Mouse (Mus musculus) ES-Bruce4 (cell line): ENCODE measurements around the gene Hadhb.

Experiments used
- CTCF ChIP-seq: IDR thresholded peaks from one replicate; pipeline ENCODE4 v1.8.1; 2011; ENCODE audit warnings: low read depth, low read length
- EP300 ChIP-seq: IDR thresholded peaks from 2 replicates; pipeline ENCODE4 v1.6.1; 2011; ENCODE audit warnings: low read depth, low read length; ENCODE audit not compliant: insufficient read depth
- POLR2A ChIP-seq: IDR thresholded peaks from one replicate; pipeline ENCODE4 v1.8.1; 2011; ENCODE audit warnings: low read length; ENCODE audit not compliant: insufficient read depth

DNA sequence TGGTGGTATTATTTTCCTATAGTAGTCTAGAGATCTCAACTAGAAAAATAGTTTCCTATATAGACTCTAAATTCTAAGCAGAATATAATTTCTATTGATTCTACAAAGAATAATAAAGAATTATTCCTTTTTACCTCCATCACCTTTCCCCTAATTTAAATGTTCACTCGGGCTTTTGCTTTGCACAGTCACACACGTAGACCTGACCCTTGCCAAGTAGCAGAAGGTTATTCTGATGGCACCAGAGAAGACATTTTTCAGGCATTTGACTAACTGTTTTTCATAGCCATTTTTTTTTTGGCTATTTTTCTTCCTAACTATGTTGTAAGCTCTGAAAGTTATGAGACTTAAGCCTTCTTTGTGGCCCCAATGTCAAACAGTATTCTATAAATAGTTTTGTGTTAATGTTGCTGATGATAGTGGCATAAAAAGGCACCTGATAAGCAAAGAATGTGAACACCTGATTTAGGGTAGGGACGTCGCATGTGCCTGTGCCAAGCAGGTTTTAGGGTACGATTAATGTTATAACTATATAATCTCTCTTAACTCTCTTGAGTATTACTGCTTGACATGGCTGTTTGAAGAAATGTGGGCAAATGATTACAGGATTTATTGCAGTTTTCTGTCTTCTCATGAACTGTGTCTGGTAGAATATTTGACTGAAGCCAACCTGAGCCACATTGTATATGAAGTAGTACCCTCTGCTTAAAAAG is 10.3 kb downstream of the Hadhb start:
- TF ChIP-seq CTCF (no peak), EP300 (no peak), POLR2A (no peak)
